Mouse (Mus musculus) embryonic facial prominence, embryonic 11.5 days (tissue): ENCODE measurements around the gene Pik3c2g. TPM values are rescaled to one million over a fixed set of nuclear protein-coding genes. Genes with fewer than 3 reads are reported as not detected.

Experiments used
- ATAC-seq: fragments of 200-750 bp; cut with Nextera tagmentation; replicated peaks from 2 replicates; pipeline ENCODE4 v1.8.0; 2017; ENCODE audit warnings: low read depth; ENCODE audit not compliant: insufficient number of reproducible peaks, low FRiP score, low TSS enrichment
- DNase-seq: peaks from one replicate; pipeline ENCODE4 v3.0.0-alpha.2; 2015; ENCODE audit warnings: low spot score
- H3K27ac ChIP-seq: fragments of 300-500 bp; sonication (generic); replicated peaks from 2 replicates; pipeline ENCODE4 v1.5.1; 2014; ENCODE audit warnings: mild to moderate bottlenecking, low read depth, low read length, control low read depth
- H3K27me3 ChIP-seq: fragments of 300-500 bp; sonication (generic); 2 replicates; pipeline ENCODE4 v1.6.1; 2014; ENCODE audit warnings: mild to moderate bottlenecking, low read length, moderate library complexity, mixed read lengths; ENCODE audit not compliant: control insufficient read depth, insufficient read depth
- H3K36me3 ChIP-seq: fragments of 300-500 bp; sonication (generic); replicated peaks from 2 replicates; pipeline ENCODE4 v1.6.1; 2014; ENCODE audit warnings: low read depth, mild to moderate bottlenecking, low read length, moderate library complexity, mixed read lengths; ENCODE audit not compliant: control insufficient read depth, insufficient read depth
- H3K4me1 ChIP-seq: fragments of 300-500 bp; sonication (generic); 2 replicates; pipeline ENCODE4 v1.6.1; 2014; ENCODE audit warnings: low read length, mixed read lengths; ENCODE audit not compliant: control insufficient read depth, insufficient read depth
- H3K4me2 ChIP-seq: fragments of 300-500 bp; sonication (generic); 2 replicates; pipeline ENCODE4 v1.6.1; 2014; ENCODE audit warnings: low read depth, mild to moderate bottlenecking, control low read depth, low read length, moderate library complexity
- H3K4me3 ChIP-seq: fragments of 300-500 bp; sonication (generic); 2 replicates; pipeline ENCODE4 v1.5.1; 2014; ENCODE audit warnings: low read depth, low read length, control low read depth
- H3K9ac ChIP-seq: fragments of 300-500 bp; sonication (generic); replicated peaks from 2 replicates; pipeline ENCODE4 v1.6.1; 2014; ENCODE audit warnings: mild to moderate bottlenecking, control low read depth, low read length
- H3K9me3 ChIP-seq: fragments of 300-500 bp; sonication (generic); replicated peaks from 2 replicates; pipeline ENCODE4 v1.6.1; 2016; ENCODE audit warnings: mild to moderate bottlenecking, low read length, inconsistent platforms, mixed read lengths; ENCODE audit not compliant: control insufficient read depth
- WGBS: fragments of 180-500 bp; shearing (Covaris S2); extraction: QIAGEN DNeasy Blood & Tissue Kit; methylation state at CpG from one replicate; pipeline ENCODE4 v1.1.7; 2014; 5-methylcytosine and 5-hydroxymethylcytosine counted together
- polyA plus RNA-seq: library from polyadenylated mRNA; unstranded; fragments of >200 nt; fragmentation: Nextera tagmentation; extraction: Ambion mirVana; gene quantifications from 2 replicates; pipeline ENCODE4 v1.2.1, GENCODE M21; 2014

Gene Pik3c2g
- polyA plus RNA-seq, 1 experiment from 2014 or later = 0.46 TPM

GRCm38 (mm10) chr6:139852836-139853235, 265.8 kb downstream of the Pik3c2g start:
- H3K4me1 ChIP-seq = no peaks in the 10 kb centered on the region
- H3K27me3 ChIP-seq = no peaks in the 10 kb centered on the region
- no peak overlapping the region for H3K9ac ChIP-seq
- DNase-seq (no peak), ATAC-seq (no peak)
- WGBS = 89% methylated on average over 3 of the region's 3 CpGs
- no peak overlapping the region for H3K4me2 ChIP-seq
- H3K27ac ChIP-seq = no peak overlapping the region
- H3K4me3 ChIP-seq = no peak overlapping the region
- no peaks in the 10 kb centered on the region for H3K9me3 ChIP-seq
- H3K36me3 ChIP-seq = no peaks in the 10 kb centered on the region

- ATAC-seq = no peak
- 87% methylated on average over 3 of the region's 3 CpGs for WGBS
- H3K27ac ChIP-seq = no peak overlapping the region
Measured at GRCm38 (mm10) chr6:139860141-139860540, 273.1 kb downstream of the Pik3c2g start.

GRCm38 (mm10) chr6:139861534-139861933, 274.5 kb downstream of the Pik3c2g start:
- Histone ChIP-seq H3K27me3 (no peaks in the 10 kb centered on the region), H3K9ac (no peak overlapping the region), H3K9me3 (no peaks in the 10 kb centered on the region), H3K4me2 (no peak overlapping the region), H3K36me3 (no peaks in the 10 kb centered on the region), H3K4me1 (no peaks in the 10 kb centered on the region), H3K4me3 (no peak overlapping the region), H3K27ac (no peak overlapping the region)
- ATAC-seq (no peak), DNase-seq (no peak)
- WGBS = 89% methylated on average over 2 of the region's 2 CpGs

More at GRCm38 (mm10) chr6:139860141-139860540, 273.1 kb downstream of the Pik3c2g start:
- H3K9me3 ChIP-seq = no peaks in the 10 kb centered on the region
- H3K4me1 ChIP-seq = no peaks in the 10 kb centered on the region
- H3K4me2 ChIP-seq = no peak overlapping the region
- H3K36me3 ChIP-seq = no peaks in the 10 kb centered on the region
- H3K9ac ChIP-seq = no peak overlapping the region
- no peaks in the 10 kb centered on the region for H3K27me3 ChIP-seq
- DNase-seq = no peak
- no peak overlapping the region for H3K4me3 ChIP-seq

- DNase-seq (no peak), ATAC-seq (no peak)
- Histone ChIP-seq H3K27ac (no peak overlapping the region), H3K4me3 (no peak overlapping the region), H3K36me3 (no peaks in the 10 kb centered on the region), H3K9me3 (no peaks in the 10 kb centered on the region), H3K4me1 (no peaks in the 10 kb centered on the region), H3K4me2 (no peak overlapping the region), H3K9ac (no peak overlapping the region), H3K27me3 (no peaks in the 10 kb centered on the region)
- 88% methylated on average over 18 of the region's 18 CpGs for WGBS
Measured at GRCm38 (mm10) chr6:139865059-139865673, 278.1 kb downstream of the Pik3c2g start.

- ATAC-seq = no peak
- DNase-seq = peak; percentile 73
- Histone ChIP-seq H3K4me1 (no peaks in the 10 kb centered on the region), H3K4me3 (no peak overlapping the region), H3K9ac (no peak overlapping the region), H3K36me3 (no peaks in the 10 kb centered on the region), H3K9me3 (no peaks in the 10 kb centered on the region), H3K27ac (no peak overlapping the region), H3K4me2 (no peak overlapping the region), H3K27me3 (no peaks in the 10 kb centered on the region)
- WGBS = 48% methylated on average over 3 of the region's 3 CpGs
Measured at GRCm38 (mm10) chr6:139874418-139875176, 287.6 kb downstream of the Pik3c2g start.

- DNase-seq (no peak), ATAC-seq (no peak)
- Histone ChIP-seq H3K4me3 (no peak overlapping the region), H3K27ac (no peak overlapping the region), H3K9ac (no peak overlapping the region), H3K9me3 (no peaks in the 10 kb centered on the region), H3K36me3 (no peaks in the 10 kb centered on the region), H3K27me3 (no peaks in the 10 kb centered on the region), H3K4me2 (no peak overlapping the region), H3K4me1 (no peaks in the 10 kb centered on the region)
- 91% methylated on average over 1 of the region's 1 CpGs for WGBS
Measured at GRCm38 (mm10) chr6:139876691-139877090, 289.7 kb downstream of the Pik3c2g start.

- ATAC-seq (no peak), DNase-seq (no peak)
- H3K9ac ChIP-seq = no peak overlapping the region
- no peaks in the 10 kb centered on the region for H3K36me3 ChIP-seq
- H3K27me3 ChIP-seq = no peaks in the 10 kb centered on the region
- H3K4me1 ChIP-seq = no peaks in the 10 kb centered on the region
- H3K4me3 ChIP-seq = no peak overlapping the region
- 76% methylated on average over 6 of the region's 6 CpGs for WGBS
- H3K4me2 ChIP-seq = no peak overlapping the region
- no peak overlapping the region for H3K27ac ChIP-seq
- H3K9me3 ChIP-seq = no peaks in the 10 kb centered on the region
Measured at GRCm38 (mm10) chr6:139877476-139878361, 290.7 kb downstream of the Pik3c2g start.

- Histone ChIP-seq H3K4me1 (no peaks in the 10 kb centered on the region), H3K4me2 (no peak overlapping the region), H3K4me3 (no peak overlapping the region), H3K36me3 (no peaks in the 10 kb centered on the region), H3K9ac (no peak overlapping the region), H3K27ac (no peak overlapping the region), H3K9me3 (no peaks in the 10 kb centered on the region), H3K27me3 (no peaks in the 10 kb centered on the region)
- ATAC-seq (no peak), DNase-seq (no peak)
- 86% methylated on average over 1 of the region's 1 CpGs for WGBS
Measured at GRCm38 (mm10) chr6:139878362-139878696, 291.3 kb downstream of the Pik3c2g start.
